Mouse (Mus musculus): Measurements from ENCODE around the gene Tldc2. TPM values are rescaled to one million over a fixed set of nuclear protein-coding genes. Genes with fewer than 3 reads are reported as not detected.

Tldc2 gene
- 0.93 TPM for polyA plus RNA-seq (2014; fragmentation: Illumina TruSeq; extraction: RNeasy Lipid Tissue Mini Kit (QIAGEN cat#74804); ENCODE audit: low read depth, low replicate concordance)

GRCm38 (mm10) chr2:157086796-157087195 is at the start of gene Tldc2:
Gene Tldc2, plus strand, starts transcription at chr2:157087055.

DNA sequence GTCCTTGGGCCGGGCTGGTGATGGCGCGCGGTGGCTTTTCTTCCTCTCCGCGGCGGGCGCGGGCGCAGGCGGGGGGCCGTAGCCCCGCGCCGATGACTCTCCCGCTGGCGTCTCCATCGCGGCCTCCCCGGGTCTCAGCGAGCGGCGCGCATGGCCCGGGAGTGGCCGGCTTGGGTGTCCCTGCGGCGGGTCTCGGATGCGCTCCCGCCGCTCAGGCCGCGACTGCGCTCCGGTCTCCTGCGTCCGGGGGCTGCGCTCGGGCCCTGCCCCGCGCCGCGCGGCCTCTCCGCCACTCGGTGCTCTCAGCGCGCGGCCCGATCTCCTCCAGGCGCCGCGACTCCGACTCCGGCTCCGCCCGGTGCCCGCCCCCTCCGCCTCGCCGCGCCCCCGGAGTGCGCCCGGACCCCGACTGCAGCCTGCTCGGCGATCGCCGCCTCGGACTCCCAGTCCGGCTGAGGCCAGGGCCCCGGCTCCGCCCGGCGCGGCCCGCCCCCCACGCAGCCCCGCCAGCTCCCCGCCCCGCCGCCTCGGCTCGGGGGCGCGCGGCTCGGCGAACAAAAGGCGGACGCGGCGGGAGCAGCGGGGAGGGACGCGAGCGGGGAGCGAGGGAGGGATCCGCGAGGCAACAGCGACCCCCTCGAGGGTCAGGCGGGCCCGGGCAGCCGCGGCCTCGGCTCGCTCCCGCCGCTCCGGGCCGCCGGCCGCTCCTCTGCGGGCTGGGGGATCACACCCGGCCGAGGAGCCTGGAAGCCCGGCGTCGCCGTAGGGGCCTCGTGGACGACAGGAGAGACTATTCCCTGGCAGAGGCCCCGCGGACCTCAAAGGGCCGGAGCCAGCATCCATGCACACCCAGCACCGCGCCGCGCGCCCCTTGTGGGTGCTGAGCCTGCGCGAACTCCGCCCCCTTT is 7.8 kb upstream of the Tldc2 start, which contains the start of gene Soga1:
Soga1 (minus strand) TSS at position 462 of the 908 bp plus-strand sequence.

DNA sequence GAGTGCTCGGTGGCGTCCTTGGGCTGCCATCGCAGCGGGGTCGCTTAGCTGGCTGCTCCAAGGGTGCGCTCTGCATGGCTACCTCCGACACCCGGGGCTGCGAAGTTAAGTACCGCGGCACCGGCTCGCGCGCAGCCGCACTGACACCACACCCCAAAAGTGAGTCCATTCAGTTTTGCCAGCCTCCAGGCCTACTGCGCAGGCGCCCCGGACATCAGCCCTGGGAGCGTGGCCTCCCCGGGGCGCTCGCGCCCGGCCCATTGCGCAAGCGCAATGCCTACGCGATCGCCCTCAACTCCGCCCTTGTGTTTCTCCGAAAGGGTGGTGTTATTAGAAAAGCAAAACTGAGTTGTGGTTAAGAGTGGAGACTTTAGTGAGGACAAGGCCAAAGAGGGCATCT is 48.2 kb downstream of the Tldc2 start, which contains the start of gene Samhd1:
Samhd1 (minus strand) TSS at position 252 of the 400 bp plus-strand sequence.

Other genes starting within 250 kb of the Tldc2 start
- 0.77 TPM for gene Tgif2, start 247.0 kb upstream of the Tldc2 start, polyA plus RNA-seq (2014; fragmentation: Illumina TruSeq; extraction: RNeasy Lipid Tissue Mini Kit (QIAGEN cat#74804); ENCODE audit: low read depth, low replicate concordance)
- gene 4930518I15Rik, start 229.1 kb upstream of the Tldc2 start, polyA plus RNA-seq (2014; fragmentation: Illumina TruSeq; extraction: RNeasy Lipid Tissue Mini Kit (QIAGEN cat#74804); ENCODE audit: low read depth, low replicate concordance): 0.81 TPM
- gene Rab5if, start 223.9 kb upstream of the Tldc2 start, polyA plus RNA-seq (2014; fragmentation: Illumina TruSeq; extraction: RNeasy Lipid Tissue Mini Kit (QIAGEN cat#74804); ENCODE audit: low read depth, low replicate concordance): 150 TPM
- not detected for gene Sla2, start 199.9 kb upstream of the Tldc2 start, polyA plus RNA-seq (2014; fragmentation: Illumina TruSeq; extraction: RNeasy Lipid Tissue Mini Kit (QIAGEN cat#74804); ENCODE audit: low read depth, low replicate concordance)
- gene Ndrg3, start 95.0 kb upstream of the Tldc2 start, polyA plus RNA-seq (2014; fragmentation: Illumina TruSeq; extraction: RNeasy Lipid Tissue Mini Kit (QIAGEN cat#74804); ENCODE audit: low read depth, low replicate concordance): 77.1 TPM
- 7.1 TPM for gene Dsn1, start 79.9 kb upstream of the Tldc2 start, polyA plus RNA-seq (2014; fragmentation: Illumina TruSeq; extraction: RNeasy Lipid Tissue Mini Kit (QIAGEN cat#74804); ENCODE audit: low read depth, low replicate concordance)
- gene Soga1, start 7.8 kb upstream of the Tldc2 start, polyA plus RNA-seq (2014; fragmentation: Illumina TruSeq; extraction: RNeasy Lipid Tissue Mini Kit (QIAGEN cat#74804); ENCODE audit: low read depth, low replicate concordance): 0.32 TPM
- gene Samhd1, start 48.2 kb downstream of the Tldc2 start, polyA plus RNA-seq (2014; fragmentation: Illumina TruSeq; extraction: RNeasy Lipid Tissue Mini Kit (QIAGEN cat#74804); ENCODE audit: low read depth, low replicate concordance): 71.0 TPM
- 15.5 TPM for gene Rbl1, start 117.5 kb downstream of the Tldc2 start, polyA plus RNA-seq (2014; fragmentation: Illumina TruSeq; extraction: RNeasy Lipid Tissue Mini Kit (QIAGEN cat#74804); ENCODE audit: low read depth, low replicate concordance)
- 137 TPM for gene Rpn2, start 192.0 kb downstream of the Tldc2 start, polyA plus RNA-seq (2014; fragmentation: Illumina TruSeq; extraction: RNeasy Lipid Tissue Mini Kit (QIAGEN cat#74804); ENCODE audit: low read depth, low replicate concordance)
- gene Mroh8, start 192.5 kb downstream of the Tldc2 start, polyA plus RNA-seq (2014; fragmentation: Illumina TruSeq; extraction: RNeasy Lipid Tissue Mini Kit (QIAGEN cat#74804); ENCODE audit: low read depth, low replicate concordance): not detected

Data from kidney, adult 10 weeks (tissue).